Mouse (Mus musculus) neural tube, embryonic 12.5 days (tissue): Measurements from ENCODE around the gene 9530002B09Rik. TPM values are rescaled to one million over a fixed set of nuclear protein-coding genes. Genes with fewer than 3 reads are reported as not detected.

ENCODE experiments used
- ATAC-seq: fragments of 200-750 bp; cut with Nextera tagmentation; 2 replicates; pipeline ENCODE4 v1.8.0; 2017; ENCODE audit warnings: low read depth, mild to moderate bottlenecking, moderate TSS enrichment, moderate library complexity; ENCODE audit not compliant: low FRiP score
- H3K27ac ChIP-seq: fragments of 300-500 bp; sonication (generic); 2 replicates; pipeline ENCODE4 v1.5.1; 2016
- H3K27me3 ChIP-seq: fragments of 300-500 bp; sonication (generic); replicated peaks from 2 replicates; pipeline ENCODE4 v1.6.1; 2016; ENCODE audit warnings: mild to moderate bottlenecking
- H3K36me3 ChIP-seq: fragments of 300-500 bp; sonication (generic); 2 replicates; pipeline ENCODE4 v1.6.1; 2016; ENCODE audit warnings: mild to moderate bottlenecking
- H3K4me1 ChIP-seq: fragments of 300-500 bp; sonication (generic); 2 replicates; pipeline ENCODE4 v1.6.1; 2016
- H3K4me2 ChIP-seq: fragments of 300-500 bp; sonication (generic); replicated peaks from 2 replicates; pipeline ENCODE4 v1.6.1; 2016; ENCODE audit warnings: mild to moderate bottlenecking
- H3K4me3 ChIP-seq: fragments of 300-500 bp; sonication (generic); 2 replicates; pipeline ENCODE4 v1.5.1; 2016
- H3K9ac ChIP-seq: fragments of 300-500 bp; sonication (generic); 2 replicates; pipeline ENCODE4 v1.6.1; 2016; ENCODE audit warnings: mild to moderate bottlenecking
- H3K9me3 ChIP-seq: fragments of 300-500 bp; sonication (generic); 2 replicates; pipeline ENCODE4 v1.6.1; 2016; ENCODE audit warnings: mild to moderate bottlenecking
- polyA plus RNA-seq: library from polyadenylated mRNA; unstranded; fragments of >200 nt; fragmentation: Nextera tagmentation; extraction: Ambion mirVana; gene quantifications from 2 replicates; pipeline ENCODE4 v1.2.1, GENCODE M21; 2016

The 9530002B09Rik gene
- polyA plus RNA-seq, result not detected in 2 replicates

DNA sequence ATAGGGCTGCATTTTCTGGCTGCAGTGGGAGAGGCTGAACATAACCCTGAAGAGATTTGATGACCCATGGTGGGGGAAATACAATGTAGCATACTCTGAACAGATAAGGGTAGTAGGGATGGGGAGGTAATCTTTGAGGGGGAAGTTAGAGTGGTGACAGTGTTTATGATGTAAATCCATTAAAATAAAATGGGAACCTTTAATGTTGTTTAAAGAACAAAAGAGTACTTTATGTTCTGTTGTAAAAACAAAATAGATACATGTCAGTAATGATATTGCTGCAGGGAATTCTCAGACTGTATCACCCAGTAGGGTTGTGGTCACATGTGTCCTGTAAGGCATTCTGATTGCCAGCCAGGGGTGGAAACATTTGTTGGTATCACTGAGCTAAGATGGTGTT is at the start of gene 9530002B09Rik:
TSS of gene 9530002B09Rik (plus strand) at position 301 of the 400 bp plus-strand sequence.
- no peaks in the 10 kb centered on the region for H3K27me3 ChIP-seq
- H3K4me1 ChIP-seq, result no peaks in the 10 kb centered on the region
- H3K4me2 ChIP-seq, result no peak within 1 kb of the TSS
- no peak for ATAC-seq
- H3K36me3 ChIP-seq, result no peaks in the 10 kb centered on the region
- H3K9me3 ChIP-seq, result peaks cover 26% of the 10 kb centered on the region
- no peak within 1 kb of the TSS for H3K9ac ChIP-seq
- no peak within 1 kb of the TSS for H3K27ac ChIP-seq
- no peak within 1 kb of the TSS for H3K4me3 ChIP-seq

Other genes starting within 250 kb of the 9530002B09Rik start
- 71.2 and 72.9 TPM in 2 replicates for gene Ppt1, start 147.0 kb downstream of the 9530002B09Rik start, polyA plus RNA-seq
- gene Cap1, start 196.8 kb downstream of the 9530002B09Rik start, polyA plus RNA-seq, result 34.7 and 59.7 TPM in 2 replicates